Mouse (Mus musculus) MEL-GATA-1-ER (cell line): Measurements from ENCODE around the gene Ldha.
A peak's percentile ranks its signal among the peaks of the same experiment; 100 is the strongest.

ENCODE experiments used
- DNase-seq: peaks from one replicate; pipeline ENCODE4 v3.0.0-alpha.2; 2012; ENCODE audit warnings: low read depth; ENCODE audit errors: extremely low read depth

Gene Ldha

DNA sequence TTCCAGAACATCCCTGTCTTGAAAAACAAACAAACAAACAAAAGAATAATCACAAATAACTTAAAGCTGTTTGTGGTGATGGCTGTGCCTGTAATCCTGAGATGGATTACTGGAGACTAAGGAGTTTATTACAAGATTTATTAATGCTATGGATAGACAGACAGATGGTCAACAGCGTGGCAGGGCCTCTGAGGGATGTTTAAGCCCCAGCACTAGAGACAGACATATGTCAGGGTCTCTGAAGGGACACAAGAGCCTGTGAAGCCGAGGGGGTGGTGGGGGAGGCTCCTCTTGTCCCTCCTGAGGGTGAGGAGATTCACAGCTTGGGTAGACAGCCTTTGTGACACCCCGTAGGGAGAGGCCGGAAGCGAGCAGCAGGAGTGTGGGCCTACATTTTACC lies 4.2 kb upstream of the Ldha start:
- DNase-seq = no peak

DNA sequence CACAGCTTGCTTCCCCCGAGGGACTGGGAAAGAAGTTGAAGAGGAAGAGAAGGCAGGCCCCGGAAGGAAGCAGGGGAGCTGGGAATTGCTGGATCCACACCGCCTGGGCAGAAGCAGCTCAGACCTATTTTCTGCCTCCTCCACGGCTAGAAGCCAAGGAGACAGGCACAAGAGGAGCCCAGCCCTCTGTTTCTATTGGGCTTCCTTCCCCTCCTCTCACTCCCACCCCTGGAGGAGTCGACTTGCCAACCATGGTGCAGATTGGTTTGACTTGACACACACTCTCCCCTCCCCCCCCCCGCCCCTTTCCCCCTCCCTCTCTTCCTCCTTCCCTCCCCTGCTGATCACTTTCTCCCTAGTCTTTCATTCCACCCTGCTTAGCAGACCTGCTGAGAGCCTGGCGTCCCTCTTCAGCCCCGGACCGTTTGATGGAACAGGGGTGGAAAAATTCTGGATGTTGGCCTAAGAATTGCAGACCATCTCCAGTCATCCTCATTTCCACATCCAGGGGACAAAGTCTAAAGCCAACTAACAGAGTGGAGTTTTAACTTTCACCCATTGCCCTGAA lies 3.1 kb upstream of the Ldha start:
- no peak for DNase-seq

DNA sequence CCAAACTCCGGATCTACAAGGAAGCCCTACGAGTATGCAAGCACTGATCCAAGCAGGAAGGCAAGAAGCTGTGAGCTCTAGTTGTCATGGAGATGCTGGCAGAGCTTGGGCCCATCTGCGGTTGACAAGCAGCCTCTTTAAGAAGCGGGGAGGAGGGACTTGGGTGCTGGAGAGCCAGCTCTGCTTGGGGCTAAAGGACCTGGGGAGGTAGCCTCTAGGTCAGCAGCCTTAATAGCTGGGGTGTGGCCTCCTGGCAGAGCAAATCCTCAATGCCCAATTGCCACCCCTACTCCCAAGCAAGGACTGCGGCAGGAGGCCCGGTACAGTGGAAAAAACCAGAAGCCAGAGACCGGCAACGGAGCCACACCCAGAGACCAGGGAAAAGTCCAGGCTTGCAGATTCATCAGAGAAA lies 2.4 kb upstream of the Ldha start:
- peak; percentile 79 for DNase-seq

DNA sequence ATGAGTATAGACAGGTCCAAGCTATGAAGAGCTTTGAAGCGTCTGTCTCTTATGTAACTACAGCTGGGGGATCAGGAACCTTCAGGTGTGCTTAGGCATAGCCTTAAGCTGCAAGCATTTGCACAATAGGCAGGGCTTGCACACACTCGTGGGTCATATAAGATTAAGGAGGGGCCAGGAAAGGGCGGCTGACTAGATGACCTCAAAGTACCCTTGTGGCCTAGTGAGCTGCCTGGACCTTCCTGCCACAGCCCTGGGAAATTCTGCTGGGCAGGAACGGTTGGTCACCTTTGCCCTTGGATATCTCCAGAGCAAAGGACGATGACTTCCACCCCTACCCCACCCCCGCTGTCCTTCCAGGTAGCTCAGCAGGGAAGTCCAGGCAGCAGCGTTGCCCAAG lies 1.8 kb upstream of the Ldha start:
- DNase-seq = no peak

DNA sequence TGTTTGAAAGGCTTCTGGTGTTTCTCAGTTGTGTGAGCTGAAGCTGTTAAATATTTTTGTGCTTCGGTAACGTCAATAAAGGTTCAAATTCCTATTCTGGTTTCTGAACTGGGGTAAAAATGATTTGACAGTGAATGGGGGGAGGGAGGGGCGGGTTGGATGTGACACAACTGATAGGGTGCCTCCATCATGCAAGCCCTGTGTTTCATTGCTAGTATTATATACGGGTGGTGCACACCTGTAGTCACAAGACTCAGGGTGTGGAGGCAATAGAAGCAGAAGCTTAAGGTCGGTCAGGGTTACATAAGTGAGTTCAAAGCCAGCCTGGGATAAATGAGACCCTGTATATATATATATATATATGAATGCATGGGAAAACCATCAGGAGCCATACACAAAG lies 1.4 kb upstream of the Ldha start:
- no peak for DNase-seq

DNA sequence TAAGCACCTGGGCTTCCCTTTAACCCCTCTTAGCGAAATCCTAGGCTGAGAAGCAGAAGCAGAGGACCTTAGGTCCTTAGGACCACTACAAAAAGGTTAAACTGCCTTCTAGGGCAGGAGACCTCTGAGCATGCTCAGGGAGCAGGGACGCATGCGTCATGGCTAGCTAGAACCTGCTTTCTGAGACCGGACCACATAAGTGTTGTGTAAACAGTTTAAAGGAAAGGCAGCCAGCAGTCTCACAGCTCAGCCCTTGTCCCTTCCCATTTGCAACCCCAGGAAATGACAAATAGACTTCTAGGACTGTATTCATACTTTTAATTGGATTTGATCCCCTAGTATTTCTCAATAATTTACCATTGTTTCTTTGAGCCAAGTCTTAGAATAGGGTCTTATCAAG lies 949 bp upstream of the Ldha start:
- DNase-seq = no peak

DNA sequence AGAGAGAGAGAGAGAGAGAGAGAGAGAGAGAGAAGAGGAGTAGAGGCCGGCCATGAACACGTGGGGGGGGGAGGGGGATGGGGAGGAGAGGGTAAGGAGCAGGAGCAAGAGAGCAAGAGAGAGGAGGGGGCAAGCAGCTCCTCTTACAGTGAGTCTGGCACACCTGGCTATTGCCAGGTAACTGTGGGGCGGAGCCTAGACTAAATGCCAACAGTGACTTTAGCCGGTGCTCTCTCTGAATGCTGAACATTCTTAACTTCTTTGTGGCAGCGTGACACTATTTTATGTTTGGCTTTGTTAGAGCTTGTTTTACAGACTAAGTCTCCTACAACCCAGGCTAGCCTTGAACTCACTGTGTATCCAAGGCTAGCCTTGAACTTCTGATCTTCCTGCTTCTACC lies 1.0 kb downstream of the Ldha start:
- DNase-seq = no peak

DNA sequence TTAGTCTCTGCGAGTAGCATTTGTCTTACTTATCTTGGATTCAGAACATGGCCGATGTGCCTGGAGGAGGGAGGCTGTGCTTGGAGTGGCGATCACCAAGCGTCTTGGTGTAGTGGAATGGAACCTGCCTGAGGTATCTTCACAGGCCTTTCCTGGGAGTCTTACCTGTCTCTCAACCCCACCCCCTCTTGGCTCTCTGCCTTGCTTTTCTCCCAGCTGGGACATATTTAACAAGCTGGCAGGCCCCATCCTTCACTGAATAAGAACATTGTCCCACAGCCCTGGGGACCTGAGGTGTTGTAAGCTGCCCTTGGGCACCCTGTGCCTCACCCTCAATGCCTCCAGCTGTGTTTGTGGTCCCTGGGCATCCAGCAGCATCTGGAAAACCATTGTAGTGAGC lies 2.3 kb downstream of the Ldha start:
- no peak for DNase-seq

DNA sequence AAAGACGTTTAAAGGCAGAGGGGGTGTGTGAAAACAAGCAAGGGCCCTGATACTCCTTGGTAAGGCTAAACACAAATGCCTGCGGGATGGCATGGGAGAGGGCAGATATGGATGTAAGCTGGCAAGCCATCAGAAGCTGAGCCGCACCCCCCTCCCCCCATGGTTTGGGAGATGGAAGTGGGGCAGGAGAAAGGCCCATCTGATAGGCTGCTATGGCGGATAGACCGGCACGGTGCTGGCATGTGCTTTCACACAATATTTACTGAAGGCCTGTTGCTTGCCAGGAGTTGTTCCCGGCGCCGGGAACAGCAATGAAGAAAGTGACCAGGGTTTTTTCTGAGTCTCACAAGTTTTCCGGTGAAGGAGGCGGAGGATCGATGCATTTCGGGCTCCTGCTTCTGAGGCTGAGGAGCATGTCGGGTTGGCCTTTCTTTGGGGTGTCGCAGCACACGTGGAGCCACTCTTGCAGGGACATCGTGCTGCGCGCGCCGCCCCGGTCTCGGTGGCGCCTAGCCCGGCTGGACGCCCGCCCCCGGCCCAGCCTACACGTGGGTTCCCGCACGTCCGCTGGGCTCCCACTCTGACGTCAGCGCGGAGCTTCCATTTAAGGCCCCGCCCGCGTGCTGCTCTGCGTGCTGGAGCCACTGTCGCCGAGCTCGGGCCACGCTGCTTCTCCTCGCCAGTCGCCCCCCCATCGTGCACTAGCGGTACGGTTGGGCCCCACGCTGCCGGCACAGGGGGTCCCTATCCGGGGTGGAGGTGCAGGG lies 4.1 kb downstream of the Ldha start:
- peak; percentile 77 for DNase-seq

DNA sequence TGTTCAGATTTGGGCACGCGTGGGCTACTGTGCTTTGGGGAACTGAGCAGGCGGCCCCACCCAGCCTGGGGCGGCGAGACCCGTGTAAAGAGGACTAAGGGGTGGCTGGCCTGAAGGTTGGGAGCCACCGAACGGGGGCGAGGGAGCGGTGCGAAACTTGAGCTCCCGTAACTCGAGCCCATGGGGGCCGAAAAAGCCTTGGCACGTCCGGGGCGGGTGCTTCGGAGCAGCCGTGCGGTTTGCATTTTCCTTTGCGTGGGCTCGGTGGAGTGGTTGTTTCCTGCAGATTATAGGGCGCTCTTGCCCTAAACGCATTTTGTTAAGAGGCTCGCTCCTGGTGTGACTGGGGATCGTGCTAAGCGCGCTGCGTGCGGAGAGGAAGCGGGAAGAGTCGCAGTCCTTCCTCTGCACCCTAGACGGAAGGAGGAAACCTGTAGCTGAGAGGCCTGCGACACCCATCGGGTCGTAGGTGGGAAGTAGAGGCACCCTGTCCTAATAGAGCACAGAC lies 4.8 kb downstream of the Ldha start:
- DNase-seq = no peak

DNA sequence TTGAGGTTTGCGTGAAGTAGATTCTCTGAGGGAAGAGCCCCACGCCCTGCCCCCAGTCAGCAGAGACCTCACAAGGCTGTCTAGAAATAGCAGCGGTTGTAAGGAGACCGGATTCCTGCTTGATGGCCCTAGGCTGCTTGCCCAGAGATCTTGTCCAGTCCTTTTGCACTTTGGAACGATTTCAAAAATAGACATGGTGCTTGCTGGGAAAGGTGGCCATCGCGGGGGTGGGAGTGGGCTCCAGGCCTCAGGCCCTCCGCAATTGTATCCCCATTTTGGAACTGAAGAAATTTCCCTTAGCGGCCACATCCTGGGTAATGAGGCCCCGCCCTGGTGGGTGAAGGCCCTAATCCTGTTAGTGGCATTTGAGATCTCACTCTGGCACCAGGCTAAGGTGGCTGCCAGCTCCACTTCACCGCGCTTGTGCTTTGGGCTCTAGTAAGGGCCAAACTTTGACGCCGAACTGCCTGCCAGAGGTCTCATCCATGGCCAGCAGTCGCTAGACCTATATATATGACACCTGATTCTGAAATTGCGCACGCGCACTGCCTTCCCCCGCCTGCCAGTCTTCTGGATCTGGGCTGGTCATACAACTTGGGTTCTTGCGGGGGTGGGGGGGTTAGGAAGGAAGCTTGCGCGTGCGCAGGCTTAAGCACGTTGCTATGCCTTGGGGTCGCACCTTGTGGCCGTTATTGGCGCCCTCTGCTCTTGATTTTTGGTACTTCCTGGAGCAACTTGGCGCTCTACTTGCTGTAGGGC lies 5.4 kb downstream of the Ldha start:
- DNase-seq = peak; percentile 67

DNA sequence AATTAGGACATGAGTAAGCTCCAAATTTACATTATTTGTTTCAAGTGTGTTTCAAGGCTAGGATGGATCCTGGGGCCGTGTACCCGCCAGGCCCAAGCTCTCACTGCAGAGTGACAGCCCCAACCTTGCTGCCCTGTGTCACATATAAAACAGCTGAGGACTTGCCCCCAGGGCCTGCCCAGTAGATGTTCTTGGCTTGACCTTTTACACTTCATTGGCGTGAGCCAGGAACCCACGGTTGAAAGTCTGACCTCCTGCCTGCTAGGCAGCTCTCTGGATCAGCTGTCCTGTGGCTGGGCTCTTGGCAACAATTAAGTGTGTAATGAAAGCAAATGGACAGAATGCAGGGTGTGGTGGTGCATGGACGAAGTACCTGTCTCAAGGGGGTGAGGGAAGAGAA lies 8.0 kb downstream of the Ldha start:
- no peak for DNase-seq

DNA sequence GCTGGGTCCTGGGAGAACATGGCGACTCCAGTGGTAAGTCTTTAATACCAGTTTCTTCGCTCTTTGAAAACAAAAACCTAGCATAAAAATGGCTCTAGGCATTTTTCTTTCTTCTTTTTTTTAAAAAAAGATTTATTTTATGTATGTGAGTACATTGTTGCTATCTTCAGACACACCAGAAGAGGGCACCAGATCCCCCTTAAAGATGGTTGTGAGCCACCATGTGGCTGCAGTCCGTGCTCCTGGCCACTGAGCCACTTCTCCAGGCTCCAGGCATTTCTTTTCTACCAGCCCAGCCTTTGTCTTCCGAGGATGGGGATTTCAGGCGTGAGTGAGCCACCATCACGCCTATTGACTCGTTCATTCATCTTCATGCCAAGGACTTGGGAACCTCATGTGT lies 9.8 kb downstream of the Ldha start:
- no peak for DNase-seq

DNA sequence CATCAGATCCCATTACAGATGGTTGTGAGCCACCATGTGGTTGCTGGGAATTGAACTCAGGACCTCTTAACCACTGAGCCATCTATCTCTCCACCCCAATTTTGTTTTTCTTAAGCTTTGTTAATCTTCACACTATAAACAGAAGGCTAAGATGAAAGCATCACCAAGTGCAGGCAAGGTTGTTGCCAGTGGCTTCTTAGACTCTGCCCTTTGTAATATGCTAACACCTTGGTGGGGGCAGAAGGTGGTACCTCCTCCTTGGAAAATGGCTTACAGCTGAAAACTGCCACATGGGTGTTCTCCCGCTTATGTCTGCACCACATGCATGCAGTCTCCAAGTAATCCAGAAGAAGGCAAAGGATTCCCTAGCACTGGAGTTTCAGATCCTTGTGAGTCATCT lies 11.4 kb downstream of the Ldha start:
- DNase-seq = no peak

DNA sequence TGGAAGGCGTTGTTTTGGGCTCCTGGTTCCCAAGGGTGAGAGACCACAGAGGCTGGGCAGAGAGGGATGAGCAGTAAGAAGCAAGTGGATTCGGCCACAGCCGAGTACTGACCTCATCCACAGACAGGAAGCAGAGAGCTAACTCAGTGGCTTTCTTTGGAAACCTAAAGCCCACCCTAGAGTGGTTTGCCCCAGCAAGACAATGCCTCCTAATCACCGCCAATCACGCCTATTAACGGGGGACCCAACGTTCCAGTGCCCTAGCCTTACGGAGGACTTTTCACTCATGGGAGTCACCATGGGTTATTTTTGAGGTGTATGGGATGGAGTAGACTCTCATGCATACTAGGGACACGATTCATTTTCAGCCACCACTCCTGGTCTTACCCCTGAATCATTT lies 12.1 kb downstream of the Ldha start:
- no peak for DNase-seq

DNA sequence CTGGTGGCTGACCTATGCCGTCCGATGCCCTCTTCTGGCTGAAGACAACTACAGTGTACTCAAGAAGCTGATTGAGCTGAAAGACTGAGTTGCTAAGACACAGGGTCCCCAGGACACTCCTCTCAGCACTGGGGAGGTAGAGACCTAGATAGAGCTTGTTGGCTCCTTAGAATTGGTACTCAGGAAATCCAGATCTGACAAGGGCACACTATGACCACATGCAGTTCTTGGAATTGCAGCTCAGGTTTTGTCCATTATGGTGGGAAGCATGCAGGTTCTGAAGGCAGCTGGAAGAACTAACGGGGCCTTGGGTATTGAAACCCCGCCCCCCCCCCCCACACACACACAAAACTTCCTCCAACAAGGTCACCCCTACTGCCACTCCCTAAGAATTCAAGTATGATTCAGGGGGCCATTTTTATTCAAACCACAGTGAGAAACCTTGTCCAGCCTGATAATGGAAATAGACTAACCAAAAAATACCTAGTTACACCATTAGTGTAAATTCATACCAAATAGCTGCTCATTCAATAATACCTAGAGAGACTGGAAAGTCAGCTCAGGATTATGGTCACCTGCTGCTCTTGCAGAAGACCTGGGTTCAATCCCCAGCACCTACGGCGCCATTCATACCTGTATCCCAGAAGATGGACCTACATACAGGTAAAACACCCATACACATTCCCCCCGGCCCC lies 14.7 kb downstream of the Ldha start:
- DNase-seq = no peak

DNA sequence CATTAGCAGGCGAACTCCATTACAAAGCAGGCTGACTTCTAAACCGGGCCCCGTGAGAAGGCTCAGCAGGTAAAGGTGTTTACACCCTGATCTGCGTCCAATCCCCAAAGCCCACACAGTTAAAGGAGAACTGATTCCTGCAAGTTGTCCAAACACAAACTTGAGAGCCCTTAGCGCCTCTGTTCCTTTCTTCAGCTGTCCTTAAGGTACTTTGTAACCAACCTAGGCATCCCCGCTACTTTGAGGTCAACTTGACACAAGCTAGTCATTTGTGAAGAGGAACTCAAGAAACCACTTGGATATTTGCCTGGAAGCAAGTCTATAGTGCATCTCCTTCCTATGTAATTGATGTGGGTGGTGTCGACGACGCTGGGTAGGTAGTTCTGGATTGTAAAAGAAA lies 16.2 kb downstream of the Ldha start:
- DNase-seq = no peak

DNA sequence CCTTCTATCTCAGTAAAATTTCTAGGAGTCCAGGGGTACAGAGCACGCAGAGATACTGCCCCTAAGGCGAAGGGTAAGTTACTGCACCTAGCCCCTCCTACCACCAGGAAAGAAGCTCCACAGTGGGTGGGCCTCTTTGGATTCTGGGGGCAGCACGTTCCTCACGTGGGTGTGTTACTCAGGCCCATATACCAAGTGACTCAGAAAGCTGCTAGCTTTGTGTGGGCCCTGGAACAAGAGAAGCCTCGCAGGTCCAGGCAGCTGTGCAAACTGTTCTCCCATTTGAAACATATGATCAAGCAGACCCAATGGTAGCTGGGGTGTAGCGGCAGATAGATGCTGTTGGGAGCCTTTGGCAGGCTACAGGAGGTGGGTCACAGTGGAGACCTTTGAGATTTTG lies 17.8 kb downstream of the Ldha start:
- DNase-seq = no peak

DNA sequence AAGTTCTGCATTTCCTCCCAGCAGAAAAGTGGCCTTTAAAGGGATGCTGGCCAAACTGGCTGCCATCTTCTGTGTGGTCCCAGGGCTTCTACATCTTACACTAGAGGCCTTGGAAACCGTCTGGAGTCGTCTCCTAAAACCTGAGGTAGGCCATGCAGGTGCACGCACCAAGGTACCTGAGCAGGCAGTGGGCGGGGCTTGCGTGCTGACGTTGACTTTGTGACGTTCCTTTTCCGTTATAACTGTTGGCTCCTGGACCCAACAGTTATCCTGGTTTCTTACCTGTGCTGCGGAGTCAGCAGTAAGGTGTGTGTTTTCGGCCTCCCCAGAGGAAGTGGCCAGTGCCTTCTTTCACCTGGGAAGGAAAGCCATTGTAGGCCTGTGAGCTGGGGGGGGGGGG lies 19.7 kb downstream of the Ldha start, which contains the start of gene Ldhc:
Ldhc (plus strand) TSS at position 208 of the 400 bp plus-strand sequence.
- no peak for DNase-seq

DNA sequence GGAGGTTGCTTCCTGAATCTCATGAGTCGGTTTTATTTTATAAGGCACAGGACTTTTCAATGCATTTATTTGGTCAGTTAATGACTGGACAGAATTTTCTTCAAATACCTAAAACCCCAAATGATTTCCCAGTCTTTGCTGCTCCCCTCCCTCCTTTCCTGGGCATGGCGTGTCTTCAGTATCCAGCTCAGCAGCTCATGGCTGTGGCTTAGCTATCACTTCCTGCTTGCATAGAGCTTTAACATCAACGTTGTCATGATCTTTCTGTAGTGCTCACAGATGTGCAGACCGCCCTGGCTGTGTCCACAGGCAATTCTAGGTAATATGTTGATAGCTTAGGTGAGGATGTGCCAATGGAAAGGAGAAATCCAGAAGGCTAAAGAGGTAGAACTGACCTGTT lies 30.7 kb downstream of the Ldha start:
- no peak for DNase-seq

DNA sequence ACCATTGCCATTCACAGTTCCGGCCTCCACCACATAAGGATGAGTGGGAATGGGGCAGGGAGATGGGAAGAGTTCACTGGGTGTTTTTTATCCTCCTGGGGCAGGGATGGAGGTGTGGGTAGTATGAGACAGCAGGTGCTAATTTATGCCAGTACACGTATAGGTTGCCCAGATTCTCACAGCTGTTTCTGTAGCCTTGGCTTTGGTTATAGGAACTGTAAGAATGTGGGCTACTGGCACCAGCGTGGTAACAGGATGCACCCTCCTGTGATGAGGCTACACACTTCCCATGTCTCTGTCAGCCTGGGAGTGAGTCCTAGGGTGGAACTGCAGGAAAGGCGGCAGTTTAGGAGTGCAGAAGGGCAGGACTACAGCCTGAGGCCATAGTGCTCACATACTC lies 35.6 kb downstream of the Ldha start:
- no peak for DNase-seq

DNA sequence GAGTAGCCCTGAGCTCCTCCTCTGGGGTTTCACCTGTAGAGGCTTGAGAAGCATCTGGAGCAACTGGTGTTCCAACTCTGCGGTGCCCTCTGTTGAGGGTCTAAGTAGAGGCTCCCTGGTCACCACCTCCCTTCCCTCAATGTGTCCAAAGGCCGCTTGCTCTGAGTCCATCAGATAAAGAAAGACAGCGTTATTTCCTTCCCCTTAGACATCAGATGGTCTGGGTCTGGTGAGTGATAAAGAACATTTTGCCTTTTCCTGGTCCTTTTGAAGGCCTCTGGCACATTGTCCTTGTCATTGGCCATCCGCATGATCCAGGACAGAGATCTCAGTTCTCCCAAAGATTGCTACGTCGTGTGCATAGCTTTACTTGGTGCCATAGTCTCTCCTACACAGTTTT lies 36.0 kb downstream of the Ldha start:
- no peak for DNase-seq
